Mouse (Mus musculus): ENCODE measurements around the gene Ppdpf.
A peak's percentile ranks its signal among the peaks of the same experiment; 100 is the strongest.

The Ppdpf gene

GRCm38 (mm10) chr2:181219538-181220216, 32.6 kb downstream of the Ppdpf start, which contains the start of gene Fndc11:
Gene Fndc11 (plus strand): TSS chr2:181220013.
- peak; percentile 76 for DNase-seq (ENCODE audit: low spot score)

- no peak for DNase-seq (ENCODE audit: low spot score)
Observed at GRCm38 (mm10) chr2:181220361-181220760, 33.3 kb downstream of the Ppdpf start.

GRCm38 (mm10) chr2:181224994-181225393, 37.9 kb downstream of the Ppdpf start:
- no peak for DNase-seq (ENCODE audit: low spot score)

- no peak for DNase-seq (ENCODE audit: low spot score)
Observed at GRCm38 (mm10) chr2:181227122-181227521, 40.1 kb downstream of the Ppdpf start.

- DNase-seq (ENCODE audit: low spot score), result no peak
Observed at GRCm38 (mm10) chr2:181228335-181228734, 41.3 kb downstream of the Ppdpf start.

GRCm38 (mm10) chr2:181231171-181231570, 44.1 kb downstream of the Ppdpf start:
- DNase-seq (ENCODE audit: low spot score), result no peak

- DNase-seq (ENCODE audit: low spot score), result no peak
Observed at GRCm38 (mm10) chr2:181233443-181233842, 46.4 kb downstream of the Ppdpf start.

- no peak for DNase-seq (ENCODE audit: low spot score)
Observed at GRCm38 (mm10) chr2:181234680-181235079, 47.6 kb downstream of the Ppdpf start.

GRCm38 (mm10) chr2:181235681-181236566, 48.9 kb downstream of the Ppdpf start:
- DNase-seq (ENCODE audit: low spot score), result no peak

GRCm38 (mm10) chr2:181237251-181238014, 50.4 kb downstream of the Ppdpf start:
- no peak for DNase-seq (ENCODE audit: low spot score)

- no peak for DNase-seq (ENCODE audit: low spot score)
Observed at GRCm38 (mm10) chr2:181238091-181238610, 51.1 kb downstream of the Ppdpf start.
